ENCODE assay signal across 8 mouse cellular contexts in genomic region chr17:22360572-22360971, GRCm38 (mm10). TPM values are rescaled to one million over a fixed set of nuclear protein-coding genes. Genes with fewer than 3 reads are reported as not detected.
DNase-seq lines count a peak whose midpoint lies in the region; ATAC-seq and TF ChIP-seq lines count a peak whose summit lies in the region.

No protein-coding gene starts in this region.

- peaks cover 4% of the 10 kb centered on the region; the same call in 1 of the 2 replicates for H3K9me3 ChIP-seq in neural tube, embryonic 11.5 days (ENCODE audit: control insufficient read depth, low read length)
- peaks cover 11% of the 10 kb centered on the region for H3K9me3 ChIP-seq in erythroblast, embryonic 14.5 days (ENCODE audit: control insufficient read depth, low read length)
- H3K9me3 ChIP-seq in limb, embryonic 14.5 days (ENCODE audit: control insufficient read depth, low read length), result peaks cover 3% of the 10 kb centered on the region
- H3K9me3 ChIP-seq in stomach, embryonic 14.5 days (ENCODE audit: control insufficient read depth, low read depth, low read length), result 0 out of 2 replicates have a peak, but pooled peaks cover 2% of the 10 kb centered on the region

- DNase-seq in neural tube, embryonic 11.5 days (ENCODE audit: low spot score), result no peak
- DNase-seq in neural tube, embryonic 10.5 days (ENCODE audit: extremely low spot score, low spot score), result no peak
- no peak for DNase-seq in limb, embryonic 14.5 days (ENCODE audit: low spot score)
- no peak for DNase-seq in urinary bladder, postnatal 25 days (ENCODE audit: low spot score)
- DNase-seq in right cerebral cortex, postnatal 36 days (ENCODE audit: low spot score in 2 of 2), result no peak
- no peak for DNase-seq in ovary, postnatal 14 days (ENCODE audit: low spot score)

- H3K4me2 ChIP-seq in neural tube, embryonic 11.5 days (ENCODE audit: low read depth), result peak overlapping the region; percentile 46
- H3K4me2 ChIP-seq in limb, embryonic 14.5 days (replicated peaks; ENCODE audit: low read depth, low read length, severe bottlenecking), result peak overlapping the region; percentile 51
- H3K4me2 ChIP-seq in stomach, embryonic 14.5 days (replicated peaks; ENCODE audit: low read depth, low read length), result peak overlapping the region; percentile 35

- no peak for ATAC-seq in neural tube, embryonic 11.5 days (ENCODE audit: insufficient read depth, low FRiP score, low TSS enrichment)
- no peak for ATAC-seq in limb, embryonic 14.5 days (ENCODE audit: low FRiP score, low read depth)
- ATAC-seq in stomach, embryonic 14.5 days (ENCODE audit: insufficient number of reproducible peaks, insufficient read depth, low FRiP score, low read depth), result no peak

- no peaks in the 10 kb centered on the region for H3K27me3 ChIP-seq in neural tube, embryonic 11.5 days (ENCODE audit: control insufficient read depth, insufficient read depth, low read length)
- H3K27me3 ChIP-seq in erythroblast, embryonic 14.5 days (ENCODE audit: control insufficient read depth), result no peaks in the 10 kb centered on the region
- H3K27me3 ChIP-seq in limb, embryonic 14.5 days (ENCODE audit: control insufficient read depth, insufficient read depth, low read length), result no peaks in the 10 kb centered on the region
- no peaks in the 10 kb centered on the region for H3K27me3 ChIP-seq in stomach, embryonic 14.5 days (ENCODE audit: control insufficient read depth, insufficient read depth, low read length)

- H3K27ac ChIP-seq in neural tube, embryonic 11.5 days (ENCODE audit: low read depth, low read length), result no peak overlapping the region
- H3K27ac ChIP-seq in limb, embryonic 14.5 days (replicated peaks; ENCODE audit: low read depth, low read length), result no peak overlapping the region
- no peak overlapping the region for H3K27ac ChIP-seq in stomach, embryonic 14.5 days (ENCODE audit: low read length)

- WGBS in neural tube, embryonic 11.5 days, result 31% methylated on average over 5 of the region's 5 CpGs
- 23% methylated on average over 5 of the region's 5 CpGs for WGBS in limb, embryonic 14.5 days
- 22% methylated on average over 5 of the region's 5 CpGs for WGBS in stomach, embryonic 14.5 days

- H3K9ac ChIP-seq in neural tube, embryonic 11.5 days (ENCODE audit: low read length), result peak overlapping the region; percentile 39
- peak overlapping the region; percentile 72 for H3K9ac ChIP-seq in limb, embryonic 14.5 days (ENCODE audit: low read depth, low read length, severe bottlenecking)
- no peak overlapping the region; the same call in 1 of the 2 replicates for H3K9ac ChIP-seq in stomach, embryonic 14.5 days (replicated peaks; ENCODE audit: low read depth, low read length)

- no peaks in the 10 kb centered on the region for H3K36me3 ChIP-seq in neural tube, embryonic 11.5 days (ENCODE audit: control insufficient read depth, insufficient read depth, low read length)
- peaks cover 21% of the 10 kb centered on the region for H3K36me3 ChIP-seq in erythroblast, embryonic 14.5 days (ENCODE audit: control insufficient read depth)
- H3K36me3 ChIP-seq in limb, embryonic 14.5 days (ENCODE audit: control insufficient read depth, insufficient read depth, low read length), result peaks cover 17% of the 10 kb centered on the region
- H3K36me3 ChIP-seq in stomach, embryonic 14.5 days (ENCODE audit: control insufficient read depth, insufficient read depth, low read length), result peaks cover 4% of the 10 kb centered on the region; the same call in 1 of the 2 replicates

- no peak for TF ChIP-seq POLR2A in limb, embryonic 14.5 days (IDR thresholded peaks at IDR 0.05; ENCODE audit: borderline replicate concordance, extremely low read depth, insufficient read depth, insufficient read length)

- peak overlapping the region; percentile 48 for H3K4me3 ChIP-seq in neural tube, embryonic 11.5 days (ENCODE audit: low read depth, low read length)
- peak overlapping the region; percentile 63 for H3K4me3 ChIP-seq in erythroblast, embryonic 14.5 days (replicated peaks)
- H3K4me3 ChIP-seq in limb, embryonic 14.5 days (replicated peaks; ENCODE audit: low read length), result peak overlapping the region; percentile 51
- H3K4me3 ChIP-seq in stomach, embryonic 14.5 days (ENCODE audit: low read depth, low read length), result peak overlapping the region; percentile 49

- 0 out of 2 replicates have a peak, but pooled peaks cover 2% of the 10 kb centered on the region for H3K4me1 ChIP-seq in neural tube, embryonic 11.5 days (ENCODE audit: control insufficient read depth, insufficient read depth, low read length)
- H3K4me1 ChIP-seq in erythroblast, embryonic 14.5 days (ENCODE audit: control insufficient read depth), result peaks cover 21% of the 10 kb centered on the region
- H3K4me1 ChIP-seq in limb, embryonic 14.5 days (ENCODE audit: control insufficient read depth, insufficient read depth, low read length), result no peaks in the 10 kb centered on the region
- 0 out of 2 replicates have a peak, but pooled peaks cover 5% of the 10 kb centered on the region for H3K4me1 ChIP-seq in stomach, embryonic 14.5 days (ENCODE audit: control insufficient read depth, insufficient read depth, low read length)

RNA-seq across cellular contexts. Expression of gene Zfp944, which starts 0.6 kb away (rescaled TPM):
- polyA plus RNA-seq in neural tube, embryonic 11.5 days (2014; fragmentation: Nextera tagmentation; extraction: Ambion mirVana), result 14.5 and 17.7 TPM in 2 replicates
- 0.03 and 0.07 TPM in 2 replicates for polyA plus RNA-seq in erythroblast, embryonic 14.5 days (2012)
- 6.5 and 9.6 TPM in 2 replicates for polyA plus RNA-seq in limb, embryonic 14.5 days (2012; rRNA removed)
- polyA plus RNA-seq in limb, embryonic 14.5 days (2014; fragmentation: Nextera tagmentation; extraction: Ambion mirVana), result 13.8 and 16.7 TPM in 2 replicates
- 14.6 and 15.7 TPM in 2 replicates for polyA plus RNA-seq in stomach, embryonic 14.5 days (2014; fragmentation: Nextera tagmentation; extraction: Ambion mirVana)

RNA-seq across cellular contexts. Expression of gene Zfp758, which starts 0.7 kb away (rescaled TPM):
- 8.9 and 9.8 TPM in 2 replicates for polyA plus RNA-seq in neural tube, embryonic 11.5 days (2014; fragmentation: Nextera tagmentation; extraction: Ambion mirVana)
- not detected in 2 replicates for polyA plus RNA-seq in erythroblast, embryonic 14.5 days (2012)
- 2.4 and 4.2 TPM in 2 replicates for polyA plus RNA-seq in limb, embryonic 14.5 days (2012; rRNA removed)
- polyA plus RNA-seq in limb, embryonic 14.5 days (2014; fragmentation: Nextera tagmentation; extraction: Ambion mirVana), result 9.5 and 10.0 TPM in 2 replicates
- polyA plus RNA-seq in stomach, embryonic 14.5 days (2014; fragmentation: Nextera tagmentation; extraction: Ambion mirVana), result 11.1 and 13.4 TPM in 2 replicates

RNA-seq across cellular contexts. Expression of gene CT030661.1, which starts 45.9 kb away (rescaled TPM):
- 11.9 and 12.8 TPM in 2 replicates for polyA plus RNA-seq in neural tube, embryonic 11.5 days (2014; fragmentation: Nextera tagmentation; extraction: Ambion mirVana)
- polyA plus RNA-seq in erythroblast, embryonic 14.5 days (2012), result 0.01 and 0.02 TPM in 2 replicates
- 4.6 and 8.1 TPM in 2 replicates for polyA plus RNA-seq in limb, embryonic 14.5 days (2012; rRNA removed)
- 13.3 and 13.9 TPM in 2 replicates for polyA plus RNA-seq in limb, embryonic 14.5 days (2014; fragmentation: Nextera tagmentation; extraction: Ambion mirVana)
- polyA plus RNA-seq in stomach, embryonic 14.5 days (2014; fragmentation: Nextera tagmentation; extraction: Ambion mirVana), result 15.3 and 15.5 TPM in 2 replicates
